Mouse (Mus musculus): ENCODE data around the gene AI467606. TPM values are rescaled to one million over a fixed set of nuclear protein-coding genes. Genes with fewer than 3 reads are reported as not detected.
"Not testable (repeated sequence)": the region's sequence is repeated elsewhere in the genome, so short reads cannot be mapped to it uniquely, and the experiment has no call there.

Gene AI467606
- polyA plus RNA-seq, 1 experiment = 1.6 TPM

- Histone ChIP-seq H3K36me3 (ENCODE audit: control insufficient read depth, insufficient read depth, low read length, poor library complexity, severe bottlenecking) (no peaks in the 10 kb centered on the region), H3K9ac (ENCODE audit: low read depth, poor library complexity, severe bottlenecking) (no peak overlapping the region), H3K4me3 (ENCODE audit: low read depth, low read length) (no peak overlapping the region), H3K9me3 (replicated peaks; ENCODE audit: control insufficient read depth, insufficient read depth, low read length, poor library complexity, severe bottlenecking) (no peaks in the 10 kb centered on the region), H3K4me1 (ENCODE audit: control insufficient read depth, insufficient read depth, low read length) (no peaks in the 10 kb centered on the region), H3K27me3 (ENCODE audit: control insufficient read depth, insufficient read depth, low read length, poor library complexity, severe bottlenecking) (no peaks in the 10 kb centered on the region), H3K27ac (ENCODE audit: insufficient read depth, low read length) (no peak overlapping the region)
- TF ChIP-seq CTCF (IDR thresholded peaks at IDR 0.05; ENCODE audit: low read depth, low read length) (no peak), POLR2A (IDR thresholded peaks at IDR 0.05; ENCODE audit: insufficient read depth, low read length) (no peak)
Measured at GRCm38 (mm10) chr7:127082995-127083394, 8.2 kb upstream of the AI467606 start.

- Histone ChIP-seq H3K4me1 (ENCODE audit: control insufficient read depth, insufficient read depth, low read length) (no peaks in the 10 kb centered on the region), H3K9me3 (replicated peaks; ENCODE audit: control insufficient read depth, insufficient read depth, low read length, poor library complexity, severe bottlenecking) (no peaks in the 10 kb centered on the region), H3K4me3 (ENCODE audit: low read depth, low read length) (no peak overlapping the region), H3K36me3 (ENCODE audit: control insufficient read depth, insufficient read depth, low read length, poor library complexity, severe bottlenecking) (no peaks in the 10 kb centered on the region), H3K9ac (ENCODE audit: low read depth, poor library complexity, severe bottlenecking) (no peak overlapping the region), H3K27me3 (ENCODE audit: control insufficient read depth, insufficient read depth, low read length, poor library complexity, severe bottlenecking) (no peaks in the 10 kb centered on the region), H3K27ac (ENCODE audit: insufficient read depth, low read length) (no peak overlapping the region)
- TF ChIP-seq POLR2A (IDR thresholded peaks at IDR 0.05; ENCODE audit: insufficient read depth, low read length) = no peak
- TF ChIP-seq EP300 (IDR thresholded peaks at IDR 0.05; ENCODE audit: insufficient read depth, low read depth, low read length) = no peak
- no peak for TF ChIP-seq CTCF (IDR thresholded peaks at IDR 0.05; ENCODE audit: low read depth, low read length)
Measured at GRCm38 (mm10) chr7:127083689-127084088, 7.5 kb upstream of the AI467606 start.

GRCm38 (mm10) chr7:127084794-127085193, 6.4 kb upstream of the AI467606 start:
- no peak overlapping the region for H3K4me3 ChIP-seq (ENCODE audit: low read depth, low read length)
- no peaks in the 10 kb centered on the region for H3K9me3 ChIP-seq (replicated peaks; ENCODE audit: control insufficient read depth, insufficient read depth, low read length, poor library complexity, severe bottlenecking)
- H3K27me3 ChIP-seq (ENCODE audit: control insufficient read depth, insufficient read depth, low read length, poor library complexity, severe bottlenecking) = no peaks in the 10 kb centered on the region
- H3K36me3 ChIP-seq (ENCODE audit: control insufficient read depth, insufficient read depth, low read length, poor library complexity, severe bottlenecking) = no peaks in the 10 kb centered on the region
- H3K27ac ChIP-seq (ENCODE audit: insufficient read depth, low read length) = no peak overlapping the region
- TF ChIP-seq CTCF (IDR thresholded peaks at IDR 0.05; ENCODE audit: low read depth, low read length) (no peak), POLR2A (IDR thresholded peaks at IDR 0.05; ENCODE audit: insufficient read depth, low read length) (no peak), EP300 (IDR thresholded peaks at IDR 0.05; ENCODE audit: insufficient read depth, low read depth, low read length) (no peak)
- no peak overlapping the region for H3K9ac ChIP-seq (ENCODE audit: low read depth, poor library complexity, severe bottlenecking)
- H3K4me1 ChIP-seq (ENCODE audit: control insufficient read depth, insufficient read depth, low read length) = no peaks in the 10 kb centered on the region

- H3K9me3 ChIP-seq (replicated peaks; ENCODE audit: control insufficient read depth, insufficient read depth, low read length, poor library complexity, severe bottlenecking); H3K36me3 ChIP-seq (ENCODE audit: control insufficient read depth, insufficient read depth, low read length, poor library complexity, severe bottlenecking); H3K4me3 ChIP-seq (ENCODE audit: low read depth, low read length); H3K27ac ChIP-seq (ENCODE audit: insufficient read depth, low read length); H3K27me3 ChIP-seq (ENCODE audit: control insufficient read depth, insufficient read depth, low read length, poor library complexity, severe bottlenecking); H3K9ac ChIP-seq (ENCODE audit: low read depth, poor library complexity, severe bottlenecking); H3K4me1 ChIP-seq (ENCODE audit: control insufficient read depth, insufficient read depth, low read length): not testable (repeated sequence)
Measured at GRCm38 (mm10) chr7:127085751-127086150, 5.4 kb upstream of the AI467606 start.

GRCm38 (mm10) chr7:127087278-127088010, 3.7 kb upstream of the AI467606 start, which contains the start of gene Zg16:
Zg16 (minus strand) TSS chr7:127087328.
- not testable (repeated sequence) for H3K4me1 ChIP-seq (ENCODE audit: control insufficient read depth, insufficient read depth, low read length); H3K27me3 ChIP-seq (ENCODE audit: control insufficient read depth, insufficient read depth, low read length, poor library complexity, severe bottlenecking); H3K27ac ChIP-seq (ENCODE audit: insufficient read depth, low read length); H3K4me3 ChIP-seq (ENCODE audit: low read depth, low read length); H3K36me3 ChIP-seq (ENCODE audit: control insufficient read depth, insufficient read depth, low read length, poor library complexity, severe bottlenecking); H3K9ac ChIP-seq (ENCODE audit: low read depth, poor library complexity, severe bottlenecking); H3K9me3 ChIP-seq (replicated peaks; ENCODE audit: control insufficient read depth, insufficient read depth, low read length, poor library complexity, severe bottlenecking)

GRCm38 (mm10) chr7:127088083-127088482, 3.1 kb upstream of the AI467606 start:
- Histone ChIP-seq H3K9me3 (replicated peaks; ENCODE audit: control insufficient read depth, insufficient read depth, low read length, poor library complexity, severe bottlenecking) (no peaks in the 10 kb centered on the region), H3K9ac (ENCODE audit: low read depth, poor library complexity, severe bottlenecking) (no peak overlapping the region), H3K4me3 (ENCODE audit: low read depth, low read length) (no peak overlapping the region), H3K36me3 (ENCODE audit: control insufficient read depth, insufficient read depth, low read length, poor library complexity, severe bottlenecking) (no peaks in the 10 kb centered on the region), H3K27me3 (ENCODE audit: control insufficient read depth, insufficient read depth, low read length, poor library complexity, severe bottlenecking) (no peaks in the 10 kb centered on the region), H3K27ac (ENCODE audit: insufficient read depth, low read length) (no peak overlapping the region), H3K4me1 (ENCODE audit: control insufficient read depth, insufficient read depth, low read length) (no peaks in the 10 kb centered on the region)
- TF ChIP-seq EP300 (IDR thresholded peaks at IDR 0.05; ENCODE audit: insufficient read depth, low read depth, low read length) (no peak), CTCF (IDR thresholded peaks at IDR 0.05; ENCODE audit: low read depth, low read length) (no peak), POLR2A (IDR thresholded peaks at IDR 0.05; ENCODE audit: insufficient read depth, low read length) (no peak)

All from ES-Bruce4 (cell line).